Mouse (Mus musculus) limb, embryonic 11.5 days (tissue): Measurements from ENCODE around the gene Cfap221. TPM values are rescaled to one million over a fixed set of nuclear protein-coding genes. Genes with fewer than 3 reads are reported as not detected.
A peak's percentile ranks its signal among the peaks of the same experiment; 100 is the strongest.

Experiments used
- ATAC-seq: fragments of 200-750 bp; cut with Nextera tagmentation; 2 replicates; pipeline ENCODE4 v1.8.0; 2017; ENCODE audit warnings: low read depth; ENCODE audit not compliant: insufficient number of reproducible peaks, low FRiP score, low TSS enrichment
- DNase-seq: peaks from one replicate; pipeline ENCODE4 v3.0.0-alpha.2; 2015; ENCODE audit warnings: low spot score
- H3K27ac ChIP-seq: fragments of 300-500 bp; sonication (generic); replicated peaks from 2 replicates; pipeline ENCODE4 v1.5.1; 2014; ENCODE audit warnings: low read depth, mild to moderate bottlenecking, low read length
- H3K27me3 ChIP-seq: fragments of 300-500 bp; sonication (generic); 2 replicates; pipeline ENCODE4 v1.6.1; 2014; ENCODE audit warnings: mild to moderate bottlenecking, low read length, mixed read lengths; ENCODE audit not compliant: control insufficient read depth, insufficient read depth
- H3K36me3 ChIP-seq: fragments of 300-500 bp; sonication (generic); 2 replicates; pipeline ENCODE4 v1.6.1; 2014; ENCODE audit warnings: mild to moderate bottlenecking, low read length, moderate library complexity, mixed read lengths; ENCODE audit not compliant: control insufficient read depth, insufficient read depth
- H3K4me1 ChIP-seq: fragments of 300-500 bp; sonication (generic); 2 replicates; pipeline ENCODE4 v1.6.1; 2014; ENCODE audit warnings: low read length, mixed read lengths; ENCODE audit not compliant: control insufficient read depth, insufficient read depth
- H3K4me2 ChIP-seq: fragments of 300-500 bp; sonication (generic); 2 replicates; pipeline ENCODE4 v1.6.1; 2014; ENCODE audit warnings: low read depth, mild to moderate bottlenecking, moderate library complexity; ENCODE audit not compliant: severe bottlenecking
- H3K4me3 ChIP-seq: fragments of 300-500 bp; sonication (generic); 2 replicates; pipeline ENCODE4 v1.5.1; 2014; ENCODE audit warnings: low read depth, low read length
- H3K9ac ChIP-seq: fragments of 300-500 bp; sonication (generic); 2 replicates; pipeline ENCODE4 v1.6.1; 2014; ENCODE audit warnings: mild to moderate bottlenecking, low read length
- H3K9me3 ChIP-seq: fragments of 300-500 bp; sonication (generic); 2 replicates; pipeline ENCODE4 v1.6.1; 2016; ENCODE audit warnings: low read length; ENCODE audit not compliant: control insufficient read depth
- WGBS: fragments of 180-500 bp; shearing (Covaris S2); extraction: QIAGEN DNeasy Blood & Tissue Kit; methylation state at CpG from one replicate; pipeline ENCODE4 v1.1.7; 2014; 5-methylcytosine and 5-hydroxymethylcytosine counted together
- polyA plus RNA-seq: library from polyadenylated mRNA; unstranded; fragments of >200 nt; fragmentation: Nextera tagmentation; extraction: Ambion mirVana; gene quantifications from 2 replicates; pipeline ENCODE4 v1.2.1, GENCODE M21; 2014

Gene Cfap221
- not detected in 2 replicates for polyA plus RNA-seq

GRCm38 (mm10) chr1:119996798-119997581 is at the start of gene Cfap221:
Gene Cfap221, minus strand, starts transcription at chr1:119997234.
- no peaks in the 10 kb centered on the region for H3K4me1 ChIP-seq
- H3K4me2 ChIP-seq, result peak within 1 kb of the TSS; percentile 65
- H3K9me3 ChIP-seq, result no peaks in the 10 kb centered on the region
- WGBS, result 5% methylated on average over 30 of the region's 30 CpGs
- H3K27me3 ChIP-seq, result no peaks in the 10 kb centered on the region
- no peak within 1 kb of the TSS for H3K9ac ChIP-seq
- peak; percentile 83 for DNase-seq
- no peak within 1 kb of the TSS for H3K27ac ChIP-seq
- H3K36me3 ChIP-seq, result no peaks in the 10 kb centered on the region
- peak; percentile 79 for ATAC-seq
- peak within 1 kb of the TSS; percentile 33 for H3K4me3 ChIP-seq

- Histone ChIP-seq H3K9ac (no peak overlapping the region), H3K9me3 (no peaks in the 10 kb centered on the region), H3K4me1 (no peaks in the 10 kb centered on the region), H3K36me3 (no peaks in the 10 kb centered on the region), H3K27ac (no peak overlapping the region), H3K27me3 (no peaks in the 10 kb centered on the region), H3K4me2 (no peak overlapping the region), H3K4me3 (no peak overlapping the region)
- ATAC-seq (no peak), DNase-seq (no peak)
- 87% methylated on average over 16 of the region's 16 CpGs for WGBS
Measured at GRCm38 (mm10) chr1:120044584-120044983, 47.5 kb upstream of the Cfap221 start.

GRCm38 (mm10) chr1:120042421-120042820 is 45.4 kb upstream of the Cfap221 start:
- DNase-seq (no peak), ATAC-seq (no peak)
- Histone ChIP-seq H3K9me3 (no peaks in the 10 kb centered on the region), H3K36me3 (no peaks in the 10 kb centered on the region), H3K9ac (no peak overlapping the region), H3K27ac (no peak overlapping the region), H3K4me2 (no peak overlapping the region), H3K4me1 (no peaks in the 10 kb centered on the region), H3K4me3 (no peak overlapping the region), H3K27me3 (no peaks in the 10 kb centered on the region)
- 86% methylated on average over 8 of the region's 8 CpGs for WGBS

- Histone ChIP-seq H3K4me1 (no peaks in the 10 kb centered on the region), H3K9ac (no peak overlapping the region), H3K9me3 (no peaks in the 10 kb centered on the region), H3K27ac (no peak overlapping the region), H3K36me3 (no peaks in the 10 kb centered on the region), H3K4me3 (no peak overlapping the region), H3K27me3 (no peaks in the 10 kb centered on the region), H3K4me2 (no peak overlapping the region)
- ATAC-seq, result no peak
- 88% methylated on average over 9 of the region's 9 CpGs for WGBS
- no peak for DNase-seq
Measured at GRCm38 (mm10) chr1:120038594-120038993, 41.6 kb upstream of the Cfap221 start.

- no peak overlapping the region for H3K4me2 ChIP-seq
- ATAC-seq, result no peak
- no peaks in the 10 kb centered on the region for H3K27me3 ChIP-seq
- no peak overlapping the region for H3K9ac ChIP-seq
- no peaks in the 10 kb centered on the region for H3K4me1 ChIP-seq
- WGBS, result 80% methylated on average over 9 of the region's 9 CpGs
- no peak overlapping the region for H3K4me3 ChIP-seq
- H3K27ac ChIP-seq, result no peak overlapping the region
- no peaks in the 10 kb centered on the region for H3K9me3 ChIP-seq
- no peak for DNase-seq
- no peaks in the 10 kb centered on the region for H3K36me3 ChIP-seq
Measured at GRCm38 (mm10) chr1:120037021-120037683, 40.1 kb upstream of the Cfap221 start.

- no peaks in the 10 kb centered on the region for H3K27me3 ChIP-seq
- WGBS, result 83% methylated on average over 7 of the region's 7 CpGs
- no peak overlapping the region for H3K4me2 ChIP-seq
- no peaks in the 10 kb centered on the region for H3K36me3 ChIP-seq
- H3K27ac ChIP-seq, result no peak overlapping the region
- no peak for DNase-seq
- no peak for ATAC-seq
- H3K4me3 ChIP-seq, result no peak overlapping the region
- H3K4me1 ChIP-seq, result no peaks in the 10 kb centered on the region
- no peaks in the 10 kb centered on the region for H3K9me3 ChIP-seq
- H3K9ac ChIP-seq, result no peak overlapping the region
Measured at GRCm38 (mm10) chr1:120035456-120036034, 38.5 kb upstream of the Cfap221 start.

- Histone ChIP-seq H3K27me3 (no peaks in the 10 kb centered on the region), H3K9ac (no peak overlapping the region), H3K4me1 (no peaks in the 10 kb centered on the region), H3K36me3 (no peaks in the 10 kb centered on the region), H3K27ac (no peak overlapping the region), H3K9me3 (no peaks in the 10 kb centered on the region), H3K4me3 (no peak overlapping the region), H3K4me2 (no peak overlapping the region)
- 68% methylated on average over 1 of the region's 1 CpGs for WGBS
- ATAC-seq (no peak), DNase-seq (no peak)
Measured at GRCm38 (mm10) chr1:120034793-120035192, 37.8 kb upstream of the Cfap221 start.

- H3K36me3 ChIP-seq, result no peaks in the 10 kb centered on the region
- H3K4me1 ChIP-seq, result no peaks in the 10 kb centered on the region
- ATAC-seq (no peak), DNase-seq (no peak)
- H3K27ac ChIP-seq, result no peak overlapping the region
- H3K9ac ChIP-seq, result no peak overlapping the region
- WGBS, result 76% methylated on average over 2 of the region's 2 CpGs
- H3K4me3 ChIP-seq, result no peak overlapping the region
- H3K9me3 ChIP-seq, result no peaks in the 10 kb centered on the region
- H3K27me3 ChIP-seq, result no peaks in the 10 kb centered on the region
- no peak overlapping the region for H3K4me2 ChIP-seq
Measured at GRCm38 (mm10) chr1:120033469-120033854, 36.4 kb upstream of the Cfap221 start.
